Mouse (Mus musculus) embryonic facial prominence, embryonic 14.5 days (tissue): ENCODE results near the gene Eef1akmt3. TPM values are rescaled to one million over a fixed set of nuclear protein-coding genes. Genes with fewer than 3 reads are reported as not detected.
"Not testable (repeated sequence)": the region's sequence is repeated elsewhere in the genome, so short reads cannot be mapped to it uniquely, and the experiment has no call there.

Experiments
- ATAC-seq: fragments of 200-750 bp; cut with Nextera tagmentation; 2 replicates; pipeline ENCODE4 v1.8.0; 2017; ENCODE audit warnings: low read depth, moderate number of reproducible peaks, moderate TSS enrichment
- DNase-seq: peaks from one replicate; pipeline ENCODE4 v3.0.0-alpha.2; 2015; ENCODE audit warnings: low spot score
- H3K27ac ChIP-seq: fragments of 300-500 bp; sonication (generic); replicated peaks from 2 replicates; pipeline ENCODE4 v1.5.1; 2014; ENCODE audit warnings: low read depth, mild to moderate bottlenecking, low read length, moderate library complexity
- H3K27me3 ChIP-seq: fragments of 300-500 bp; sonication (generic); replicated peaks from 2 replicates; pipeline ENCODE4 v1.6.1; 2014; ENCODE audit warnings: low read length; ENCODE audit not compliant: control insufficient read depth, insufficient read depth
- H3K36me3 ChIP-seq: fragments of 300-500 bp; sonication (generic); 2 replicates; pipeline ENCODE4 v1.6.1; 2014; ENCODE audit warnings: low read length, mixed read lengths; ENCODE audit not compliant: control insufficient read depth, insufficient read depth
- H3K4me1 ChIP-seq: fragments of 300-500 bp; sonication (generic); 2 replicates; pipeline ENCODE4 v1.6.1; 2014; ENCODE audit warnings: antibody characterized with exemption, low read length; ENCODE audit not compliant: control insufficient read depth, insufficient read depth
- H3K4me2 ChIP-seq: fragments of 300-500 bp; sonication (generic); 2 replicates; pipeline ENCODE4 v1.6.1; 2014; ENCODE audit warnings: low read depth, mild to moderate bottlenecking, low read length, moderate library complexity, mixed read lengths
- H3K4me3 ChIP-seq: fragments of 300-500 bp; sonication (generic); 2 replicates; pipeline ENCODE4 v1.5.1; 2014; ENCODE audit warnings: low read depth, mild to moderate bottlenecking, low read length
- H3K9ac ChIP-seq: fragments of 300-500 bp; sonication (generic); 2 replicates; pipeline ENCODE4 v1.6.1; 2014; ENCODE audit warnings: low read depth, mild to moderate bottlenecking, low read length, moderate library complexity, mixed read lengths
- H3K9me3 ChIP-seq: fragments of 300-500 bp; sonication (generic); 2 replicates; pipeline ENCODE4 v1.6.1; 2016; ENCODE audit warnings: low read length; ENCODE audit not compliant: control insufficient read depth
- WGBS: fragments of 180-500 bp; shearing (Covaris S2); extraction: QIAGEN DNeasy Blood & Tissue Kit; methylation state at CpG from one replicate; pipeline ENCODE4 v1.1.7; 2014; 5-methylcytosine and 5-hydroxymethylcytosine counted together
- polyA plus RNA-seq: library from polyadenylated mRNA; unstranded; fragments of >200 nt; fragmentation: Nextera tagmentation; extraction: Ambion mirVana; gene quantifications from 2 replicates; pipeline ENCODE4 v1.2.1, GENCODE M21; 2014

The Eef1akmt3 gene
- polyA plus RNA-seq, 1 experiment from 2014 or later: 1.0 TPM

GRCm38 (mm10) chr10:127066519-127067018 lies 25.3 kb upstream of the Eef1akmt3 start:
- Histone ChIP-seq H3K4me2 (no peak overlapping the region), H3K4me3 (no peak overlapping the region), H3K9ac (no peak overlapping the region), H3K9me3 (no peaks in the 10 kb centered on the region), H3K27me3 (0 out of 2 replicates have a peak, but pooled peaks cover 1% of the 10 kb centered on the region), H3K4me1 (peaks cover 25% of the 10 kb centered on the region), H3K36me3 (peaks cover 45% of the 10 kb centered on the region), H3K27ac (no peak overlapping the region)
- ATAC-seq (no peak), DNase-seq (no peak)
- WGBS: 89% methylated on average over 14 of the region's 14 CpGs

DNA sequence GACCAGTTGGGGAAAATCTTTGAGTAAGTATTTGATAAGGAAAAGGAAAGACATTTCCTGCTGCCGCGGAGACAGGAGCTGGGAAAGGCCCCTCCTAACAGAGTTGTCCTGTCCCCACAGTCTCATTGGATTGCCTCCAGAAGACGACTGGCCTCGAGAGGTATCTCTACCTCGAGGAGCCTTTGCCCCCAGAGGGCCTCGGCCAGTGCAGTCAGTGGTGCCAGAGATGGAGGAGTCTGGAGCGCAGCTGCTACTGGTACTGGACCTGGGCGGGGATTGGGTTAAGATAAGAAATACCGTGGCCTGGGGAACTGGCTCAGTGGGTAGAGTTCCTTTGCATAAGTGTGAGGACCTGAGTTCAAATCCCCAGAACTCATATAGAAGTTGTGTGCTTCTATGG lies 24.7 kb upstream of the Eef1akmt3 start:
- no peaks in the 10 kb centered on the region for H3K9me3 ChIP-seq
- DNase-seq: no peak
- no peak overlapping the region for H3K4me2 ChIP-seq
- no peak overlapping the region for H3K4me3 ChIP-seq
- 0 out of 2 replicates have a peak, but pooled peaks cover 4% of the 10 kb centered on the region for H3K27me3 ChIP-seq
- 84% methylated on average over 9 of the region's 9 CpGs for WGBS
- peaks cover 21% of the 10 kb centered on the region for H3K4me1 ChIP-seq
- H3K9ac ChIP-seq: no peak overlapping the region
- ATAC-seq: no peak
- H3K27ac ChIP-seq: no peak overlapping the region
- H3K36me3 ChIP-seq: peaks cover 45% of the 10 kb centered on the region

GRCm38 (mm10) chr10:127063913-127064870 lies 22.9 kb upstream of the Eef1akmt3 start:
- peak overlapping the region; percentile 88 for H3K27ac ChIP-seq
- no peak for DNase-seq
- H3K4me1 ChIP-seq: peaks cover 18% of the 10 kb centered on the region
- no peaks in the 10 kb centered on the region for H3K9me3 ChIP-seq
- H3K9ac ChIP-seq: peak overlapping the region; percentile 97
- WGBS: 13% methylated on average over 37 of the region's 37 CpGs
- no peak; the same call in 1 of the 2 replicates for ATAC-seq
- peaks cover 45% of the 10 kb centered on the region for H3K36me3 ChIP-seq
- 0 out of 2 replicates have a peak, but pooled peaks cover 11% of the 10 kb centered on the region for H3K27me3 ChIP-seq
- peak overlapping the region; percentile 93 for H3K4me2 ChIP-seq
- peak overlapping the region; percentile 90 for H3K4me3 ChIP-seq

GRCm38 (mm10) chr10:127063239-127063872 lies 22.0 kb upstream of the Eef1akmt3 start, which contains the start of gene Cdk4:
TSS of gene Cdk4 (plus strand) at chr10:127063534.
- Histone ChIP-seq H3K9ac (peak within 1 kb of the TSS; percentile 97), H3K9me3 (no peaks in the 10 kb centered on the region), H3K36me3 (peaks cover 39% of the 10 kb centered on the region), H3K4me2 (peak within 1 kb of the TSS; percentile 93), H3K4me3 (peak within 1 kb of the TSS; percentile 90), H3K27ac (peak within 1 kb of the TSS; percentile 88), H3K4me1 (peaks cover 13% of the 10 kb centered on the region), H3K27me3 (0 out of 2 replicates have a peak, but pooled peaks cover 11% of the 10 kb centered on the region)
- under 1% methylated on average over 24 of the region's 46 CpGs for WGBS
- peak; percentile 88 for ATAC-seq
- peak; percentile 99 for DNase-seq

DNA sequence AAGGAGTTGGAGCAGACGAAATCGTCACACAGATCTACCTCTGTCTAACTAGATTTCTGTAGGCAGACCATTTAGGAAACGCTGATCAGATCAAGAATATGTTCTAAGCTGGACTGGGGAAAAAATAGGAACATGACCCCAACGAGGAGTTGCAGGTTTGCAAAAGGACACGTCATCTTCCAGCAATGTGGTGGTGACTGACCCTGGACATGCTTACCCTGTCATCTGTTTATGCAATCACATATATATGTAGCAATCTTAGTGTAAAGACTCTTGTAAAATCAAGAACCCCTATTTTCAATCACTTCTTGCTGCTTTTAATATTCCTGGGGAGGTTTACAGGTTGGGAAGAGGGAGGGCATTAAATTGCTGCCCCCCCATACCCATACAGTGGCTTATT lies 21.2 kb upstream of the Eef1akmt3 start:
- Histone ChIP-seq H3K9ac (no peak overlapping the region), H3K27ac (peak overlapping the region; percentile 50; the same call in 1 of the 2 replicates)
- no peak for ATAC-seq

DNA sequence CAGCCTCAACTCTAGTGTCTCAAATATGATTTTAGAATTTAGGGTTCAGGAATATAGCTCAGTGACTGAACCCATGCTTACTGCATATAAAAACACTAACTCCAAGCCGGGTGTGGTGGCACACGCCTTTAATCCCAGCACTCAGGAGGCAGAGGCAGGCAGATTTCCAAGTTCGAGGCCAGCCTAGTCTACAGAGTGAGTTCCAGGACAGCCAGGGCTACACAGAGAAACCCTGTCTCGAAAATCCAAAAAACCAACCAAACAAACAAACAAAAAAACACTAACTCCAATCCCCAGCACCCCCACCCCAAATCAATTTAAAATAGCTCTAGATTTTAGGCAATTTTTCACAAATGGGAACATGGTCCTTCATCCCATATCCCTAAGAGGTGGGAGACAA lies 20.8 kb upstream of the Eef1akmt3 start:
- ATAC-seq: not testable (repeated sequence)

More for the DNA sequence above, 21.2 kb upstream of the Eef1akmt3 start:
- Histone ChIP-seq H3K4me1 (peaks cover 13% of the 10 kb centered on the region), H3K9me3 (no peaks in the 10 kb centered on the region), H3K4me2 (no peak overlapping the region), H3K4me3 (no peak overlapping the region; the same call in 1 of the 2 replicates), H3K36me3 (peaks cover 33% of the 10 kb centered on the region), H3K27me3 (peaks cover 13% of the 10 kb centered on the region; the same call in 1 of the 2 replicates)
- DNase-seq: no peak
- WGBS: 73% methylated on average over 5 of the region's 5 CpGs

GRCm38 (mm10) chr10:127061513-127061912 lies 20.2 kb upstream of the Eef1akmt3 start:
- no peak overlapping the region for H3K4me3 ChIP-seq
- 64% methylated on average over 2 of the region's 2 CpGs for WGBS
- peaks cover 14% of the 10 kb centered on the region; the same call in 1 of the 2 replicates for H3K27me3 ChIP-seq
- H3K4me2 ChIP-seq: no peak overlapping the region
- no peak for ATAC-seq
- peaks cover 33% of the 10 kb centered on the region for H3K36me3 ChIP-seq
- no peak overlapping the region for H3K9ac ChIP-seq
- no peak overlapping the region for H3K27ac ChIP-seq
- peaks cover 13% of the 10 kb centered on the region for H3K4me1 ChIP-seq
- H3K9me3 ChIP-seq: no peaks in the 10 kb centered on the region
- no peak for DNase-seq

More for the DNA sequence above, 20.8 kb upstream of the Eef1akmt3 start:
- not testable (repeated sequence) for H3K9me3 ChIP-seq, H3K27ac ChIP-seq, DNase-seq, H3K4me3 ChIP-seq, H3K9ac ChIP-seq, H3K4me2 ChIP-seq
- WGBS: 79% methylated on average over 4 of the region's 4 CpGs
- Histone ChIP-seq H3K4me1 (peaks cover 13% of the 10 kb centered on the region), H3K36me3 (peaks cover 33% of the 10 kb centered on the region), H3K27me3 (peaks cover 14% of the 10 kb centered on the region; the same call in 1 of the 2 replicates)

- Histone ChIP-seq H3K27ac (no peak overlapping the region), H3K4me1 (peaks cover 13% of the 10 kb centered on the region), H3K4me3 (no peak overlapping the region), H3K27me3 (peaks cover 14% of the 10 kb centered on the region; the same call in 1 of the 2 replicates), H3K4me2 (no peak overlapping the region), H3K9me3 (no peaks in the 10 kb centered on the region), H3K9ac (no peak overlapping the region), H3K36me3 (peaks cover 33% of the 10 kb centered on the region)
- WGBS: 34% methylated on average over 5 of the region's 5 CpGs
- no peak for ATAC-seq
- DNase-seq: no peak
Measured at GRCm38 (mm10) chr10:127061085-127061484, 19.8 kb upstream of the Eef1akmt3 start.
